Mouse (Mus musculus): ENCODE measurements around the gene Dlg2. TPM values are rescaled to one million over a fixed set of nuclear protein-coding genes. Genes with fewer than 3 reads are reported as not detected.

The Dlg2 gene
- polyA plus RNA-seq, 1 experiment, result 1.7 TPM

DNA sequence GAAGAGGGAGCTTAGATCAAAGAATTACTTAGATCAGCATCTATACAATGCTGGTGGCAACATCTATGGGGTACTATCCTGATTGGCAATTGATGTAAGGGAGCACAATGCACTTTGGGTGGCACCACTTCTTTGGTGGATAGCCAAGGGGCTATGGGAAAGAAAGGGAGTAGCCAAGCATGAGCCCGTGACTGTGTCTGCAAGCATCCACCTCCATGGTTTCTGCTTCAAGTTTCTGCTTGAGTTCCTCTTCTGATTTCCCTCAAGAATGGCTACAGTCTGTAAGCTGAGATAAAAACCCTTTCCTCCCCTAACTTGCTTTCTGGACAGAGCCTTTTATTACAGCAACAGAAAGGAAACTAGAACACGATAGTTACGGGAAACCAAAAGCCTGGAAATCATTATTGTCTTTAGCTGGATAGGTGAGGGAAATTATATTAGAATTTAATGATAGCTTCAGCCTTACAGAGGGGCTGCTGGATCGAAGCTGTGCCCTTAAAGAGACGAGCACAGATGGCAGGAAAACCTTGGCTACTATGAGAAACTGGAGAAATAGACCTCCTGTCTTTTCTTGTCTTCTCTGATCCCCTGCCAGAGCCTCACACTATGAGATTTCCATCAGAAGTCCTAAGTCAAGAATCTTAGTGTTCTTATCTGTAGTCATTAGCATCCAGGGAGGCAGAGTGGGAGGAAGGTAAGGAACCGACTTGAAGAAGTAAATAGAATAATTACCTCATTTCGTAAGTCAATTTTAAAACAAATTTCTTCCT, 219.9 kb downstream of the Dlg2 start:
- H3K4me3 ChIP-seq (ENCODE audit: extremely low read depth, insufficient read depth, insufficient read length), result no peak overlapping the region
- H3K4me1 ChIP-seq (ENCODE audit: control insufficient read depth, insufficient read depth, insufficient read length), result no peaks in the 10 kb centered on the region
- H3K27ac ChIP-seq (ENCODE audit: insufficient read depth, low read length), result no peak overlapping the region
- DNase-seq (ENCODE audit: low read depth in 1 of 2, low spot score in 2 of 2), result no peak
- no peak for TF ChIP-seq CTCF (IDR thresholded peaks at IDR 0.05; ENCODE audit: extremely low read depth, insufficient read depth, insufficient read length, insufficient replicate concordance)
- WGBS, result 72% methylated on average over 7 of the region's 7 CpGs
- H3K27me3 ChIP-seq (ENCODE audit: control insufficient read depth, insufficient read depth, low read length), result no peaks in the 10 kb centered on the region
- no peaks in the 10 kb centered on the region for H3K36me3 ChIP-seq (ENCODE audit: control insufficient read depth, insufficient read depth, low read length)

DNA sequence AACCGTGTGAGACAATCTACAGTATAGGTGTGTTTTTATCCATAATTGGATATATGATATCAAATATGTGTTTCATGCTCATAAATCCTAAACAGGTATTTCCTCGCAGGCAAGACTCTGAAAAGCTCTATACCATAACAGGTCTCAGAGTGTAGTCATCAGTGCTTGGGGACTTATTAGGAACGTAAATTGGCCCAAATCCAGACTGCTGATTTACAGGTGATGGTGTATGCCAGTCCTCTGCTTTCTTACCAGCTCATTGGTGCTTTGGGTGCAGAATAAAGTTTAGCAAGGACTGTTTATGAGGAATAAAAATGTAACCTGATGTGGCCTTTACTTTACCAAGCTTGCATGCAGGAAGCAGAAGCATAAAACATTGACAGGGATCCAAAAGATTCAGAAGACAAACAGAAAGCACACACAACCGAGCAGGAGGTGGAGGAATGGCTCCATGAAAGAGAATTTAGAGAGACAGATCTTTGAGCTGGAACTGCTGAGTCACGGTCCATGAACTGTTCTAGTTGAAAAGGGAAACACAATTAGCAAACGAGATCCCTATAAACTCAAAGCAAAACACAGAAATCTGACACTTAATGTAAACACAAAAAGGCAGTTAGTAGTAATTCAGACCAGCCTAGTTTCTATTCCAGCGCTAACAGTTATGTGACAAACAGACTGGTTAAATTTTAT, 226.8 kb downstream of the Dlg2 start:
- no peak for DNase-seq (ENCODE audit: low read depth in 1 of 2, low spot score in 2 of 2)

DNA sequence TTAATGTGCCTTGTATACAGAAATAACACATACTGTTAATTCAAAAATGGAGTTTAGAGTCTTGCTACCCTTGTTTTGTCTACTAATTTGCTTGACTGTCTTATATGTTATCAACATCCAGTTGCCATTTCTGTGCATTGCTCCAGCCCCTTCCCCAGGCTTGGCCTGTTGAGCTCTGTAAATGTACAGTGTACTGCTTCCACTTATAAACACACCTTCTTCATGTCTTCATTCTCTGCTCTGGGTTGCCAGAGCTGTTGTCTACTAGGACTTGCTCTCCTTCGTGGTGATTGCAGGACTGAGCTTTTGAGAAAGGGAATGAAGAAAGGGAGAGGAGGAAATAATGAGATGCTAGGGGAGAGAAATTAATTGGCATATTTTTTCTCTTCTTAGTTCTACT, 227.5 kb downstream of the Dlg2 start:
- H3K27me3 ChIP-seq (ENCODE audit: control insufficient read depth, insufficient read depth, low read length), result no peaks in the 10 kb centered on the region
- TF ChIP-seq POLR2A (IDR thresholded peaks at IDR 0.05; ENCODE audit: low read depth, low read length), result no peak
- no peak for TF ChIP-seq CTCF (IDR thresholded peaks at IDR 0.05; ENCODE audit: extremely low read depth, insufficient read depth, insufficient read length, insufficient replicate concordance)
- no peaks in the 10 kb centered on the region for H3K4me1 ChIP-seq (ENCODE audit: control insufficient read depth, insufficient read depth, insufficient read length)
- no peak for DNase-seq (ENCODE audit: low read depth in 1 of 2, low spot score in 2 of 2)
- H3K4me3 ChIP-seq (ENCODE audit: extremely low read depth, insufficient read depth, insufficient read length), result no peak overlapping the region
- H3K27ac ChIP-seq (ENCODE audit: insufficient read depth, low read length), result no peak overlapping the region
- 78% methylated on average over 1 of the region's 1 CpGs for WGBS
- no peaks in the 10 kb centered on the region for H3K36me3 ChIP-seq (ENCODE audit: control insufficient read depth, insufficient read depth, low read length)

More for the DNA sequence above, 226.8 kb downstream of the Dlg2 start:
- no peaks in the 10 kb centered on the region for H3K4me1 ChIP-seq (ENCODE audit: control insufficient read depth, insufficient read depth, insufficient read length)
- no peaks in the 10 kb centered on the region for H3K36me3 ChIP-seq (ENCODE audit: control insufficient read depth, insufficient read depth, low read length)
- no peak overlapping the region for H3K4me3 ChIP-seq (ENCODE audit: extremely low read depth, insufficient read depth, insufficient read length)
- 60% methylated on average over 7 of the region's 7 CpGs for WGBS
- H3K27me3 ChIP-seq (ENCODE audit: control insufficient read depth, insufficient read depth, low read length), result no peaks in the 10 kb centered on the region
- H3K27ac ChIP-seq (ENCODE audit: insufficient read depth, low read length), result no peak overlapping the region
- TF ChIP-seq CTCF (IDR thresholded peaks at IDR 0.05; ENCODE audit: extremely low read depth, insufficient read depth, insufficient read length, insufficient replicate concordance), result no peak
- no peak for TF ChIP-seq POLR2A (IDR thresholded peaks at IDR 0.05; ENCODE audit: low read depth, low read length)

GRCm38 (mm10) chr7:90734086-90734485, 257.6 kb downstream of the Dlg2 start:
- H3K36me3 ChIP-seq (ENCODE audit: control insufficient read depth, insufficient read depth, low read length), result no peaks in the 10 kb centered on the region
- no peak for DNase-seq (ENCODE audit: low read depth in 1 of 2, low spot score in 2 of 2)
- H3K27me3 ChIP-seq (ENCODE audit: control insufficient read depth, insufficient read depth, low read length), result no peaks in the 10 kb centered on the region
- no peaks in the 10 kb centered on the region for H3K4me1 ChIP-seq (ENCODE audit: control insufficient read depth, insufficient read depth, insufficient read length)
- no peak overlapping the region for H3K27ac ChIP-seq (ENCODE audit: insufficient read depth, low read length)
- no peak overlapping the region for H3K4me3 ChIP-seq (ENCODE audit: extremely low read depth, insufficient read depth, insufficient read length)
- no peak for TF ChIP-seq CTCF (IDR thresholded peaks at IDR 0.05; ENCODE audit: extremely low read depth, insufficient read depth, insufficient read length, insufficient replicate concordance)
- TF ChIP-seq POLR2A (IDR thresholded peaks at IDR 0.05; ENCODE audit: low read depth, low read length), result no peak
- 60% methylated on average over 3 of the region's 3 CpGs for WGBS

- Histone ChIP-seq H3K36me3 (ENCODE audit: control insufficient read depth, insufficient read depth, low read length) (no peaks in the 10 kb centered on the region), H3K4me1 (ENCODE audit: control insufficient read depth, insufficient read depth, insufficient read length) (no peaks in the 10 kb centered on the region), H3K27ac (ENCODE audit: insufficient read depth, low read length) (no peak overlapping the region), H3K4me3 (ENCODE audit: extremely low read depth, insufficient read depth, insufficient read length) (no peak overlapping the region), H3K27me3 (ENCODE audit: control insufficient read depth, insufficient read depth, low read length) (no peaks in the 10 kb centered on the region)
- WGBS, result 54% methylated on average over 1 of the region's 1 CpGs
- no peak for DNase-seq (ENCODE audit: low read depth in 1 of 2, low spot score in 2 of 2)
- TF ChIP-seq POLR2A (IDR thresholded peaks at IDR 0.05; ENCODE audit: low read depth, low read length) (no peak), CTCF (IDR thresholded peaks at IDR 0.05; ENCODE audit: extremely low read depth, insufficient read depth, insufficient read length, insufficient replicate concordance) (no peak)
Measured at GRCm38 (mm10) chr7:90736369-90736768, 259.9 kb downstream of the Dlg2 start.

GRCm38 (mm10) chr7:90748636-90749035, 272.2 kb downstream of the Dlg2 start:
- no peaks in the 10 kb centered on the region for H3K27me3 ChIP-seq (ENCODE audit: control insufficient read depth, insufficient read depth, low read length)
- WGBS, result 74% methylated on average over 1 of the region's 1 CpGs
- no peak overlapping the region for H3K4me3 ChIP-seq (ENCODE audit: extremely low read depth, insufficient read depth, insufficient read length)
- TF ChIP-seq CTCF (IDR thresholded peaks at IDR 0.05; ENCODE audit: extremely low read depth, insufficient read depth, insufficient read length, insufficient replicate concordance), result no peak
- TF ChIP-seq POLR2A (IDR thresholded peaks at IDR 0.05; ENCODE audit: low read depth, low read length), result no peak
- H3K4me1 ChIP-seq (ENCODE audit: control insufficient read depth, insufficient read depth, insufficient read length), result no peaks in the 10 kb centered on the region
- DNase-seq (ENCODE audit: low read depth in 1 of 2, low spot score in 2 of 2), result no peak
- H3K27ac ChIP-seq (ENCODE audit: insufficient read depth, low read length), result no peak overlapping the region
- no peaks in the 10 kb centered on the region for H3K36me3 ChIP-seq (ENCODE audit: control insufficient read depth, insufficient read depth, low read length)

GRCm38 (mm10) chr7:90787945-90788344, 311.5 kb downstream of the Dlg2 start:
- H3K27ac ChIP-seq (ENCODE audit: insufficient read depth, low read length), result no peak overlapping the region
- TF ChIP-seq CTCF (IDR thresholded peaks at IDR 0.05; ENCODE audit: extremely low read depth, insufficient read depth, insufficient read length, insufficient replicate concordance) (no peak), POLR2A (IDR thresholded peaks at IDR 0.05; ENCODE audit: low read depth, low read length) (no peak)
- no peak overlapping the region for H3K4me3 ChIP-seq (ENCODE audit: extremely low read depth, insufficient read depth, insufficient read length)
- 94% methylated on average over 1 of the region's 1 CpGs for WGBS
- H3K4me1 ChIP-seq (ENCODE audit: control insufficient read depth, insufficient read depth, insufficient read length), result no peaks in the 10 kb centered on the region
- DNase-seq (ENCODE audit: low read depth in 1 of 2, low spot score in 2 of 2), result no peak
- H3K27me3 ChIP-seq (ENCODE audit: control insufficient read depth, insufficient read depth, low read length), result no peaks in the 10 kb centered on the region
- H3K36me3 ChIP-seq (ENCODE audit: control insufficient read depth, insufficient read depth, low read length), result no peaks in the 10 kb centered on the region
